Mouse (Mus musculus) limb, embryonic 10.5 days (tissue): ENCODE results near the gene Pih1d1. TPM values are rescaled to one million over a fixed set of nuclear protein-coding genes. Genes with fewer than 3 reads are reported as not detected.

Experiments used
- DNase-seq: peaks from one replicate; pipeline ENCODE4 v3.0.0-alpha.2; 2017; ENCODE audit warnings: low spot score
- H3K27ac ChIP-seq: fragments of 300-500 bp; sonication (generic); 2 replicates; pipeline ENCODE4 v1.5.1; 2016; ENCODE audit warnings: mild to moderate bottlenecking
- H3K27me3 ChIP-seq: fragments of 300-500 bp; sonication (generic); 2 replicates; pipeline ENCODE4 v1.6.1; 2016; ENCODE audit warnings: low read depth, mild to moderate bottlenecking; ENCODE audit not compliant: poor library complexity, severe bottlenecking
- H3K36me3 ChIP-seq: fragments of 300-500 bp; sonication (generic); 2 replicates; pipeline ENCODE4 v1.6.1; 2016; ENCODE audit warnings: mild to moderate bottlenecking, moderate library complexity
- H3K4me1 ChIP-seq: fragments of 300-500 bp; sonication (generic); 2 replicates; pipeline ENCODE4 v1.6.1; 2016
- H3K4me3 ChIP-seq: fragments of 300-500 bp; sonication (generic); 2 replicates; pipeline ENCODE4 v1.5.1; 2016; ENCODE audit warnings: mild to moderate bottlenecking, moderate library complexity
- H3K9me3 ChIP-seq: fragments of 300-500 bp; sonication (generic); replicated peaks from 2 replicates; pipeline ENCODE4 v1.6.1; 2016; ENCODE audit warnings: mild to moderate bottlenecking
- WGBS: fragments of 180-500 bp; shearing (Covaris S2); methylation state at CpG from one replicate; pipeline ENCODE4 v1.1.7; 2016; 5-methylcytosine and 5-hydroxymethylcytosine counted together
- polyA plus RNA-seq: library from polyadenylated mRNA; unstranded; fragments of >200 nt; fragmentation: Nextera tagmentation; extraction: Ambion mirVana; gene quantifications from 2 replicates; pipeline ENCODE4 v1.2.1, GENCODE M21; 2016

Pih1d1 gene
- polyA plus RNA-seq, 1 experiment from 2014 or later, result 105 TPM

DNA sequence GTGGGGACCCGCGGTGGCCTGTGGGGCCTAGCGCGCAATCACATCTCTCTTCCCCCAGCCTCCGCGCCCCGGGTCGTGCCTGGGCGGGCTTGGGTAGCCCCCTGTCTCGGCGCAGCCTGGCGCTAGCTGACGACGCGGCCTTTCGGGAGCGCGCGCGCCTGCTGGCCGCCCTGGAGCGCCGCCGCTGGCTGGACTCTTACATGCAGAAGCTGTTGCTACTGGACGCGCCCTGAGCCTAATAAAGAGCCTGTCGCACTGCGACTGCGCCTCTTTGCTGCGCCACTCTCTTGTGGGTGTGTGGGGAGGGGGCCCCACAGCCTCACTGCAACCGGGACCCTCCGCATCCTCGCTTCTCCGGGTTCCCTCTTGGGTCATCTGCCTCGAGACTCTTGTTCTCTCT, 27.4 kb downstream of the Pih1d1 start:
- H3K27me3 ChIP-seq, result peaks cover 100% of the 10 kb centered on the region
- H3K9me3 ChIP-seq, result no peaks in the 10 kb centered on the region
- H3K4me1 ChIP-seq, result peaks cover 45% of the 10 kb centered on the region
- DNase-seq, result no peak
- H3K36me3 ChIP-seq, result no peaks in the 10 kb centered on the region
- no peak overlapping the region for H3K27ac ChIP-seq
- WGBS, result 5% methylated on average over 35 of the region's 35 CpGs
- H3K4me3 ChIP-seq, result peak overlapping the region; percentile 30

DNA sequence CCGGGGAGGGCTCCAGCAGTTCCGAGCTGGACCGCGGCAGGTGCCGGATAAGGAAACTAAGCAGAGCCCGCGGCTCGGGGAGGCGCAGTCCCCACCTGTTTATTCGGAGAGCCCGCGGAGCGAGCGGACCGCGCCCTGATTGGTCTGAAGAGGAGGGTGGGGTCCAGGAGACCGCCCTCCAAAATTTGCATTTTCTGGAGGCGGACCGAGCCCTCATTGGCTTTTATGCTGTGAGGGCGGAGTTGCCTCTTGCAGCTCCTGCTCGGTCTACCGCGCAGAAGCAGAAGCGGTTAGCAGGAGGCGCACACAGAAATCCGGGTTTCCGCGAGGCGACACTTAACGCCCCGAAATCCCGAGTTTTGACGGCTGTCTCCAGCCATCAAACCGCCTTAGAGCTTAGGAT, 28.1 kb downstream of the Pih1d1 start:
- Histone ChIP-seq H3K27ac (no peak overlapping the region), H3K36me3 (no peaks in the 10 kb centered on the region), H3K4me1 (peaks cover 51% of the 10 kb centered on the region), H3K9me3 (no peaks in the 10 kb centered on the region), H3K27me3 (peaks cover 100% of the 10 kb centered on the region), H3K4me3 (peak overlapping the region; percentile 41)
- under 1% methylated on average over 34 of the region's 34 CpGs for WGBS
- DNase-seq, result peak; percentile 90

DNA sequence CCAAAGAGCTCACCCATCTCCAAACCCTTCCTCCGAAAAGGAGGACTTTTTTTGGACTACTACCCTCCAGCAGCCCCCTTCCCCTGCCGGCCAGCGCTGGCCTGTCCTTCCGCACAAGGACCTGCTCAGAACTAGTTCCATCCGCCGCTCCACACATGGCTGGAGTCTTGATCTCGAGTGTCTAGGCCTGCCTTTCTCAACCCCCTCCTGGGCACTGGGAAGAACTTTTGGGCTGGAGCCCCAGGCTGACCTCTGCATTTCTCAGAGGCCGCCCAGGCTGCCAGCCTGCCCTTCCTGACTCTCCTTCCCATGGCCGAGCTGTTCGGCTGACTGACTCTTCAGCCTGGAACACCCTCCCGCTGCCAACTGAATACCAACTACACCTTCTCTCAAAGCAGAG, 28.5 kb downstream of the Pih1d1 start:
- 19% methylated on average over 11 of the region's 11 CpGs for WGBS
- Histone ChIP-seq H3K4me3 (peak overlapping the region; percentile 41), H3K36me3 (no peaks in the 10 kb centered on the region), H3K4me1 (peaks cover 51% of the 10 kb centered on the region), H3K9me3 (no peaks in the 10 kb centered on the region), H3K27me3 (peaks cover 100% of the 10 kb centered on the region), H3K27ac (no peak overlapping the region)
- no peak for DNase-seq

DNA sequence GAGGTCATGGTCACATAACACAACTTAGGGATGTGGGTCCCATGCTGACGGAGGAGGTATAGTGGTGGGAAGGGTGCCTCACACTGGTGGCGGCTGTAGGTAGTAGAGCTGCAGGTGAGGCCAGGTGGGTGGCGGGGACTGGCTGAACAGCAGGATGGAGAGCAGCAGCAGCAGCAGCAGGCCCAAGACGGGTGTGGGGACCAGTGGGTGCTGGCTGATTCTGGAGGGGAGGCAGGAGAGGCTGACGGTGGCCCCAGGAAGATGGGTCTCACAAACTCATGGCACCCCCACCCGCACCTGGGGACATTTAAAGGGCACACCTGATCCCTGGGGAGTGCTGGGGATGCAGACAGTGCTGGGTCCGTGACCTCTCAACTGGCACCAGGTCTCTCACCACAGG, 29.6 kb downstream of the Pih1d1 start:
- Histone ChIP-seq H3K27ac (no peak overlapping the region), H3K36me3 (no peaks in the 10 kb centered on the region), H3K27me3 (peaks cover 100% of the 10 kb centered on the region), H3K4me3 (no peak overlapping the region), H3K9me3 (no peaks in the 10 kb centered on the region), H3K4me1 (peaks cover 54% of the 10 kb centered on the region)
- no peak for DNase-seq
- whole genome bisulfite sequencing, result 71% methylated on average over 7 of the region's 7 CpGs

DNA sequence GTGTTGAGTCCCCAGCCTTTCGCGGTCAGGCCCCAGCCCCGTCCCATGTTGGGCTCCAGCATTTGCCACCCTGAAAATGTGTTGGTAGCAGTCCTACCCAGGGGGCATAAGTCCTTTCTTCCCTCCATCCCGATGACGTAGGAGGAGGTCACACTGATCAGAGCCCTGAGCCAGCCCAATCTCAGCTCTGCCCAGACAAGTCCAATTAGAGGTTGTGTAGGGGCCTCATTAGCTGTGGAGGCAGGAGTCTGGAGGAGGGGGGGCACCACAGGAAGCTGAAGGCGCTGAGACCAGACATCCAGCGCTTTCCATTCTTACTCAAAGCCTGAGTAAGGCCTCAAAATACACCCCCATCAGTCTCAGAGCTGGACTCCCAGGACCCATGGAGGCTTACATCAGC, 31.8 kb downstream of the Pih1d1 start:
- Histone ChIP-seq H3K27ac (peak overlapping the region; percentile 76), H3K36me3 (no peaks in the 10 kb centered on the region), H3K4me1 (peaks cover 59% of the 10 kb centered on the region), H3K4me3 (no peak overlapping the region), H3K9me3 (no peaks in the 10 kb centered on the region), H3K27me3 (peaks cover 100% of the 10 kb centered on the region)
- no peak for DNase-seq
- 54% methylated on average over 7 of the region's 7 CpGs for WGBS

DNA sequence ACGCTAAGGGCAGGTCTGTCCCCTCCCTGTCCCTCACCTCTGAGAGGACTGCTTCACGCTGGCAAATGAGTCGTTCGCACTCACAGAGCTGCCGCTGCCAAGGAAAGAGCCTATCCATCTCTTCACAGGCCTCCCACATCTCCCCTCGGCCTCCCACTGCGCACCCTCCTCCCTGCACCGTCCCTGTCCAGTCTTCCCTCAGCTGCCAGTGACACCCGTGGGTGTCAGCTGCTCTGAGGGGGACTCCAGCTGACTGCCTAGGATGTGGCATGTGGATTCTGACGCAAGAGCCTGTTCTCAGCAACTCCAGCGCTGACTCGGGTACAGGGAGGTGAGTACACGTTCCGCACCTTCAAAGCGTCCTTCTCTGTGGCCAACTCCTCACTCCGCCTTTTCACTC, 35.5 kb downstream of the Pih1d1 start:
- Histone ChIP-seq H3K4me1 (peaks cover 65% of the 10 kb centered on the region), H3K27me3 (peaks cover 77% of the 10 kb centered on the region), H3K9me3 (no peaks in the 10 kb centered on the region), H3K4me3 (no peak overlapping the region), H3K36me3 (no peaks in the 10 kb centered on the region), H3K27ac (peak overlapping the region; percentile 7; the same call in 1 of the 2 replicates)
- no peak for DNase-seq
- 64% methylated on average over 16 of the region's 16 CpGs for WGBS

DNA sequence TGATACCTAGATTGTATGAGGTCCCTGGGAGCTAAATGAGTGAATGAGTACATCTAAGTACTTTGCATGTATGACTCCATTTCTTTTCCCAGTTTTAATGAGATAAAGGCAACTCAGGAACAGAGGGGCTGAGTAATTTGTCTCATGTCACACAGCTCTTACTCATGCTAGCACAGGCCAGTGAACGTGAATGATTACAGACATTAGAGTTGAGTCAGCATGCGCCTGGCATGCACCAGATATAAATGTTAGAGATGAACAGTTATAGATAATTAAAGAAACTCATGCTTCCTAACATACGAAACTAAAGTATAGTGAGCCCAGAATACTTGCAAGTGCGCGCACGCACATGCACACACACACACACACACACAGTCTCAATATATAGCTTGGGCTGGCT, 36.1 kb downstream of the Pih1d1 start:
- 94% methylated on average over 6 of the region's 6 CpGs for WGBS
- Histone ChIP-seq H3K36me3 (no peaks in the 10 kb centered on the region), H3K27me3 (peaks cover 73% of the 10 kb centered on the region), H3K4me1 (peaks cover 65% of the 10 kb centered on the region), H3K9me3 (no peaks in the 10 kb centered on the region), H3K4me3 (no peak overlapping the region), H3K27ac (no peak overlapping the region)
- no peak for DNase-seq

DNA sequence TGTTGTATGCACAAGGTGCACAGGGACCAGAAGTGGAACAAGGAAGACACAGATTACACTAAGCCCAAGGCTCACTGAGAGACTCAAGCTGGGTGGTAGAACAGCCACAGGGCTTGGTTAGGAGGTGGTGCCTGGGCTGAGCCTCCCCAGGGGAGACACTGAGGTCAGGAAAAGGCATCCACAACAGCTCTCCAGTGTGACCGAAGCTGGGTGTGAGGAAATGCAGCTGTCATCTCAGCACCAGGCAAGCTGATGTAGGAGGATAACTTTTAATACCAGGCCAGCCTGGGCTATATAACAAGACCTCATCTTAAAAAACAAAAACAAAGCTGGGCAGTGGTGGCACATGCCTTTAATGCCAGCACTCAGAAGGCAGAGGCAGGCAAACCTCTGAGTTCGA, 37.1 kb downstream of the Pih1d1 start:
- H3K4me1 ChIP-seq, result peaks cover 66% of the 10 kb centered on the region
- 80% methylated on average over 2 of the region's 2 CpGs for WGBS
- peak overlapping the region; percentile 61 for H3K27ac ChIP-seq
- DNase-seq, result no peak
- H3K9me3 ChIP-seq, result no peaks in the 10 kb centered on the region
- no peaks in the 10 kb centered on the region for H3K36me3 ChIP-seq
- peaks cover 73% of the 10 kb centered on the region for H3K27me3 ChIP-seq
- H3K4me3 ChIP-seq, result no peak overlapping the region

DNA sequence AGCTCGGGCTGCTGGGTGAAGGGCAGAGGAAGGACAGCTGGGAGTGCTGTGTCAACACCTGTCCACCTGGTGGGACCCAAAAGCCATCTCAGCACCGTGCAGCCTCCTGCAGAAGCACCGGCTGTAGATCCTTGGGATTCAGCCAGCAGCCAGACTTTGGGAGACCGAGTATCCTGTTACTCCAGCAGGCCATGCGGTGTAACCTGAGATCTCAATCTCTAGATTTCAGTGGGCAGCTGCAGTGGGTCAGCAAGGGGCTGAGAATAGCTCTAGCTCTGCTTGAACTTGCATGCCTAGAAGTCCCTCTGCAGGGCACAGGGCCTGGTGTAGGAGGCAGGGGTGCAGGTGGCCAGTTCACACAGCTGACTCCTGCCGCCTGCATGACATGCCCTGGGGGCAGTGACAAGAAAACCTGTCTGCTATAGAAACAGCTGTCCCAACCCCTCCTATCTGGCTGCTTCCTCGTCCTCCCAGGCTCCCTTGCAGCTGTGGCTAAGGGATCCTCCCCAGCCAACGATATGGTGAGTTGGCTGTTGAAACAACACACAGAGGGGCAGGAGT, 37.8 kb downstream of the Pih1d1 start:
- peak; percentile 71 for DNase-seq
- Histone ChIP-seq H3K27ac (peak overlapping the region; percentile 61), H3K9me3 (no peaks in the 10 kb centered on the region), H3K4me3 (peak overlapping the region; percentile 6), H3K4me1 (peaks cover 64% of the 10 kb centered on the region), H3K36me3 (no peaks in the 10 kb centered on the region), H3K27me3 (peaks cover 73% of the 10 kb centered on the region)
- WGBS, result 10% methylated on average over 8 of the region's 8 CpGs

DNA sequence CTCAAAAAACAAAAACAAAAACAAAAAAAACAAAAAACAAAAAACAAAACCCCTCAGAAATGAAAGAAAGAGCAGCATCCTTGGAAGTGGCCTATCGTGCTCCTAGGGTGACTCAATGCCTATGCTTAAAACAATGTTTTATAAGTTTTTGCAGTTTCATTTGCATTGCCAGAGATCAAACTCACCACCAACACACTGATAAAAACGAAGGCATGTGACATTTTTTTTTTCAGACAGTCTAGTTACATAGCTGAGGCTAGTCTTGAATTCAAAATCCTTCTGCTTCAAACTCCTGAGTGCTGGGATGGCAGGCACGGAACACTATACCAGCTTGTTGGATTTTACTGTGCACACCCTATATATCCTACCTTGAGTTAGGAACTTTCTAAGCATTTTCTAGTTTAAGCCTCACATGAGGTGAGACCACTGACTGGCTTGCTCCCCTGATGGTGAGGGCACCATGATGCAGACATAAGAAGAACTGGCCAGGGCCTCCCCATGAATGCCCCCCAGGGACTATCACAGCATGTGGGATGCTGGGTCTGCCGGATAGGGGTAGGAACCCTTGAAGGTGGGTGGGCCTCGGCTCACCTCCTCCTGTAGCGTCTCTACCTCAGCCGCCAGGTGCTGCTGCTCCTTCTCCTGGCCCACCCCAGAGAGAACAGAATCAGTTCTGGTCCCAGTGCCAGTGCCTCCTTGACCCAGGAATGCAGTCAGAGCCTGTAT, 38.6 kb downstream of the Pih1d1 start:
- Histone ChIP-seq H3K27me3 (peaks cover 70% of the 10 kb centered on the region), H3K9me3 (no peaks in the 10 kb centered on the region), H3K4me3 (no peak overlapping the region), H3K36me3 (no peaks in the 10 kb centered on the region), H3K27ac (peak overlapping the region; percentile 50), H3K4me1 (peaks cover 64% of the 10 kb centered on the region)
- 85% methylated on average over 7 of the region's 7 CpGs for WGBS
- DNase-seq, result no peak

DNA sequence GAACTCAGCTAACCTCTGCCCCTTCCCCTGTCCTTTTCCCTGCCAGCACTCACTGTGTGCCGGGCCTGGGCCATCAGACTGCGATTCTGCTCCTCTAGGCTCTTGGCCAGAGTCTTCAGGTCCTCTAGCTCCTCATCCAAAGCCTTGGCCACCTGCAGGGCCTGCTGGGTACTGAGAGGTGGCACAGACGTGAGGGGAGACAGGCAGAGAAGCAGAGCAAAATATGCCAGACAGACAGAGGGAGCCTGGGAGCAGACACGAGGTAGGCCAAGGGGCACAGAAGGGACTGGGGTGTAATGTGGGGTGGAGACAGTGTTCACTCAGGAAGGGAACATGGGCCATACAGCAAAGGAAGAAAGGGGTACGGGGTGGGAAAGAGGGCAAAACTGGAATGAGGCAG, 39.3 kb downstream of the Pih1d1 start:
- Histone ChIP-seq H3K27ac (peak overlapping the region; percentile 50), H3K27me3 (peaks cover 63% of the 10 kb centered on the region)

DNA sequence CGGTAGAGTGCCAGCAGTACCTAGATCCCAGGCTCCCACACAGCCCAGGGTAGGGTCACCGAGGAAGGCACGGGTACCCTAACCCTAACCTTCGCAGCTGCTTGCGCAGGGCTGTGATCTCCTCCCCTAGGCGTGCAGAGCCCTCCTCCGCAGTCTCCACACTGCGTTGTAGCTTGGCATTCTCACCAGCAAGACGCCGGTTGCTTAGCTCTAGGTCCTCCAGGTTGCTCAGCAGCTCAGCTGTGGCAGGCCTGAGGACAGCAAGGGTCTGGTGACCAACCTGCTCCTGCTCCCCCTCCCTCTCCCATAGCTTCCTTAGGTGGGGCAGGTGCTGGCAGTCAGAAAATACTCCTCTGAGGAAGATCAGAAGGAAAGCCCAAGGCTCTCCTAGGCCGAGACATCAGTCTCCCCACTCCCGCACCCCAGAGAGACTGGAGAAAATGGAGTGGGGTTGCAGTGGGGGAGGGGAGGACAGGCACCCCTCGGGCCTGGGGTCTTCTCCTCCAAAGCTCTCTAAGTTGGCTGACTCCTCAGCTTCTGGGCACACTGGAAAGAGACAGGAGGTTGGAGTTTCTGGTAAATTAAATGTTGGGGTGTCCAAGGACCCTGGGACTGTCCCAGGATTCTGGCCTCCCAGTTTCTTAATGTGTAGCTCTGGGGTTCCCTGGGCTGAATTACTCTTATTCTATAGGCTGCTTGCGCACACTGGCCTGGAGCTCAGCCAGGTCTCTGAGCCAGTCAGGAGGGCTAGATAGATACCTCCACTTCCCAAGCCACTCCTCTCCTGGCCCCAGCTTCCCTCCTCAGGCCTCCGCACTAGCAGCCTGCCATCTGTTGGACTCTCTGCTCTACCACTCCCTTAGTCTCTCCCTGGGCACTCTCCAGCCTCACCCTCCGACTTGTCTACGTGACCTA, 40.0 kb downstream of the Pih1d1 start:
- H3K27ac ChIP-seq, result 0 out of 2 replicates have a peak overlapping the region, but pooled peaks have one; percentile 0
- DNase-seq, result no peak
- no peaks in the 10 kb centered on the region for H3K9me3 ChIP-seq
- H3K4me1 ChIP-seq, result peaks cover 66% of the 10 kb centered on the region
- WGBS, result 72% methylated on average over 17 of the region's 17 CpGs
- H3K4me3 ChIP-seq, result no peak overlapping the region
- no peaks in the 10 kb centered on the region for H3K36me3 ChIP-seq
- peaks cover 56% of the 10 kb centered on the region for H3K27me3 ChIP-seq

More for the DNA sequence above, 39.3 kb downstream of the Pih1d1 start:
- no peaks in the 10 kb centered on the region for H3K9me3 ChIP-seq
- WGBS, result 62% methylated on average over 5 of the region's 5 CpGs
- DNase-seq, result no peak
- peaks cover 68% of the 10 kb centered on the region for H3K4me1 ChIP-seq
- H3K36me3 ChIP-seq, result no peaks in the 10 kb centered on the region
- H3K4me3 ChIP-seq, result no peak overlapping the region
